Mouse (Mus musculus): Measurements from ENCODE around the gene Ifrd2.
"Not testable (repeated sequence)": the region's sequence is repeated elsewhere in the genome, so short reads cannot be mapped to it uniquely, and the experiment has no call there.

Gene Ifrd2

GRCm38 (mm10) chr9:107551890-107552355 lies 35.5 kb upstream of the Ifrd2 start:
- in situ Hi-C loops (cut with MseI, MboI), result no loop called here

GRCm38 (mm10) chr9:107552690-107553393 lies 34.6 kb upstream of the Ifrd2 start:
- in situ Hi-C loops (cut with MseI, MboI), result no loop called here

GRCm38 (mm10) chr9:107553541-107554318 lies 33.7 kb upstream of the Ifrd2 start:
- in situ Hi-C loops (cut with MseI, MboI), result no loop called here

GRCm38 (mm10) chr9:107554319-107554825 lies 33.1 kb upstream of the Ifrd2 start:
- in situ Hi-C loops (cut with MseI, MboI), result no loop called here

GRCm38 (mm10) chr9:107555031-107555457 lies 32.4 kb upstream of the Ifrd2 start:
- in situ Hi-C loops (cut with MseI, MboI), result no loop called here

- in situ Hi-C loops (cut with MseI, MboI), result no loop called here
Observed at GRCm38 (mm10) chr9:107555701-107556100, 31.7 kb upstream of the Ifrd2 start.

- in situ Hi-C loops (cut with MseI, MboI), result no loop called here
Observed at GRCm38 (mm10) chr9:107556346-107556745, 31.1 kb upstream of the Ifrd2 start.

GRCm38 (mm10) chr9:107563029-107563581 lies 24.3 kb upstream of the Ifrd2 start, which contains the start of gene Tusc2:
Tusc2 (plus strand) TSS chr9:107563255.
- in situ Hi-C loops (cut with MseI, MboI), result no loop called here

- in situ Hi-C loops (cut with MseI, MboI), result not testable (repeated sequence)
Observed at GRCm38 (mm10) chr9:107565556-107565955, 21.9 kb upstream of the Ifrd2 start.

- in situ Hi-C loops (cut with MseI, MboI), result no loop called here
Observed at GRCm38 (mm10) chr9:107566041-107566709, 21.3 kb upstream of the Ifrd2 start.

- in situ Hi-C loops (cut with MseI, MboI), result no loop called here
Observed at GRCm38 (mm10) chr9:107566855-107567254, 20.6 kb upstream of the Ifrd2 start.

- in situ Hi-C loops (cut with MseI, MboI), result no loop called here
Observed at GRCm38 (mm10) chr9:107567702-107568319, 19.6 kb upstream of the Ifrd2 start, which contains the start of gene Hyal2. Hyal2 (plus strand) TSS chr9:107567945.

- in situ Hi-C loops (cut with MseI, MboI), result no loop called here
Observed at GRCm38 (mm10) chr9:107568331-107569261, 18.8 kb upstream of the Ifrd2 start.

GRCm38 (mm10) chr9:107569270-107569669 lies 18.2 kb upstream of the Ifrd2 start:
- in situ Hi-C loops (cut with MseI, MboI), result no loop called here

GRCm38 (mm10) chr9:107570016-107570415 lies 17.4 kb upstream of the Ifrd2 start:
- in situ Hi-C loops (cut with MseI, MboI), result no loop called here

- in situ Hi-C loops (cut with MseI, MboI), result no loop called here
Observed at GRCm38 (mm10) chr9:107570845-107571244, 16.6 kb upstream of the Ifrd2 start.

GRCm38 (mm10) chr9:107571534-107572326 lies 15.7 kb upstream of the Ifrd2 start:
- in situ Hi-C loops (cut with MseI, MboI), result no loop called here

GRCm38 (mm10) chr9:107572327-107572662 lies 15.1 kb upstream of the Ifrd2 start:
- in situ Hi-C loops (cut with MseI, MboI), result no loop called here

GRCm38 (mm10) chr9:107573774-107574173 lies 13.7 kb upstream of the Ifrd2 start:
- in situ Hi-C loops (cut with MseI, MboI), result not testable (repeated sequence)

Data from mouse trophoblast stem cell (cell line).